ENCODE assay signal across 8 mouse cellular contexts in genomic region chr1:118457256-118457882, GRCm38 (mm10).
DNase-seq lines count a peak whose midpoint lies in the region; ATAC-seq and TF ChIP-seq lines count a peak whose summit lies in the region.

No protein-coding gene starts in this region.

- peak overlapping the region; percentile 39 for H3K9ac ChIP-seq in MEL (ENCODE audit: control insufficient read depth, low read depth, low read length, poor library complexity, severe bottlenecking)
- no peak overlapping the region for H3K9ac ChIP-seq in neural tube, embryonic 15.5 days (replicated peaks)

- peak overlapping the region; percentile 18 to 46; a peak in 3 of 4 replicates for H3K4me3 ChIP-seq in MEL (ENCODE audit: control insufficient read depth in 1 of 2, insufficient read depth in 1 of 2, low read depth in 2 of 2, low read length in 2 of 2)
- no peak overlapping the region for H3K4me3 ChIP-seq in neural tube, embryonic 15.5 days (replicated peaks)

- no peak for TF ChIP-seq POLR2A in MEL (IDR thresholded peaks at IDR 0.05; ENCODE audit: control insufficient read depth in 1 of 2, insufficient read depth in 1 of 2, low read depth in 1 of 2, low read length in 2 of 2, poor library complexity in 1 of 2)

- peaks cover 7 to 17% of the 10 kb centered on the region in 2 experiments; a peak in 3 of 4 replicates for H3K4me1 ChIP-seq in MEL (ENCODE audit: control insufficient read depth in 1 of 2, insufficient read depth in 2 of 2, low read length in 2 of 2)
- H3K4me1 ChIP-seq in neural tube, embryonic 15.5 days, result peaks cover 54% of the 10 kb centered on the region

- H3K9me3 ChIP-seq in MEL (replicated peaks; ENCODE audit: insufficient read depth, low read length), result no peaks in the 10 kb centered on the region
- H3K9me3 ChIP-seq in neural tube, embryonic 15.5 days (replicated peaks), result no peaks in the 10 kb centered on the region

- H3K4me2 ChIP-seq in neural tube, embryonic 15.5 days, result peak overlapping the region; percentile 68

- peak; percentile 32 to 46 for DNase-seq in frontal cortex, postnatal 36 days (ENCODE audit: low spot score in 2 of 2)
- DNase-seq in frontal cortex, postnatal 14 days (ENCODE audit: low spot score in 2 of 2), result no peak
- DNase-seq in MEL (ENCODE audit: low read depth, low spot score), result peak; percentile 58
- peak; percentile 42 for DNase-seq in gastrocnemius, postnatal 25 days
- peak; percentile 42 to 49 for DNase-seq in layer of hippocampus, postnatal 10 days (ENCODE audit: low spot score in 2 of 2)
- no peak for DNase-seq in natural killer cell, adult 2 months (ENCODE audit: low spot score in 2 of 2)
- no peak for DNase-seq in adrenal gland, postnatal 36 days

- 46% methylated on average over 11 of the region's 11 CpGs for WGBS in neural tube, embryonic 15.5 days

- H3K27ac ChIP-seq in MEL (ENCODE audit: control insufficient read depth, low read depth, low read length), result peak overlapping the region; percentile 64
- peak overlapping the region; percentile 48 for H3K27ac ChIP-seq in neural tube, embryonic 15.5 days (replicated peaks)

- H3K36me3 ChIP-seq in MEL (ENCODE audit: control insufficient read depth in 1 of 2, insufficient read depth in 2 of 2, low read length in 2 of 2), result peaks cover 0 to 13% of the 10 kb centered on the region in 2 experiments; a peak in 2 of 4 replicates
- peaks cover 9% of the 10 kb centered on the region; the same call in 1 of the 2 replicates for H3K36me3 ChIP-seq in neural tube, embryonic 15.5 days

- peaks cover 8% of the 10 kb centered on the region for H3K79me2 ChIP-seq in MEL (ENCODE audit: control insufficient read depth, insufficient read depth, low read length, poor library complexity)

- TF ChIP-seq RAD21 in MEL (IDR thresholded peaks at IDR 0.05; ENCODE audit: low read depth, low read length), result no peak

- peak; percentile 66 to 74 for TF ChIP-seq EP300 in MEL (IDR thresholded peaks at IDR 0.05; ENCODE audit: low read depth in 1 of 2, low read length in 2 of 2)

- no peaks in the 10 kb centered on the region for H3K27me3 ChIP-seq in MEL (ENCODE audit: control insufficient read depth in 1 of 2, insufficient read depth in 2 of 2, low read length in 2 of 2)
- no peaks in the 10 kb centered on the region for H3K27me3 ChIP-seq in neural tube, embryonic 15.5 days (replicated peaks)

- no peak for ATAC-seq in neural tube, embryonic 15.5 days (ENCODE audit: low FRiP score)

- TF ChIP-seq CTCF in MEL (IDR thresholded peaks at IDR 0.05 in 2 of 3, conservative IDR thresholded peaks at IDR 0.05 in 1 of 3; ENCODE audit: control insufficient read depth in 1 of 3, insufficient read depth in 1 of 3, low read depth in 2 of 3, low read length in 3 of 3, poor library complexity in 1 of 3, severe bottlenecking in 1 of 3), result no peak

TF ChIP-seq in MEL, 35 proteins besides CTCF, POLR2A, EP300 and RAD21:
- TF ChIP-seq MAX (IDR thresholded peaks at IDR 0.05; ENCODE audit: low read length), result peak; percentile 78
- peak; percentile 86 for TF ChIP-seq GATA1 (IDR thresholded peaks at IDR 0.05; ENCODE audit: low read depth, low read length)
- TF ChIP-seq ZC3H11A (IDR thresholded peaks at IDR 0.05; ENCODE audit: low read depth, low read length), result 0 out of 2 replicates have a peak, but pooled peaks have one; percentile 8
- TF ChIP-seq MYC (IDR thresholded peaks at IDR 0.05; ENCODE audit: low read depth, low read length), result peak; percentile 90
- no peak for TF ChIP-seq BHLHE40 (IDR thresholded peaks at IDR 0.05; ENCODE audit: borderline replicate concordance, low read depth, low read length)
- no peak for TF ChIP-seq HCFC1 (IDR thresholded peaks at IDR 0.05; ENCODE audit: low read depth, low read length)
- TF ChIP-seq MAFK (IDR thresholded peaks at IDR 0.05; ENCODE audit: borderline replicate concordance, low read depth, low read length), result no peak
- 0 out of 2 replicates have a peak, but pooled peaks have one; percentile 9 for TF ChIP-seq TBP (IDR thresholded peaks at IDR 0.05; ENCODE audit: low read depth, low read length)
- no peak for TF ChIP-seq ELF1 (IDR thresholded peaks at IDR 0.05; ENCODE audit: low read depth, low read length)
- TF ChIP-seq GABPA (IDR thresholded peaks at IDR 0.05; ENCODE audit: low read depth, low read length), result no peak
- no peak for TF ChIP-seq MAZ (IDR thresholded peaks at IDR 0.05; ENCODE audit: low read depth, low read length)
- no peak; the same call in 1 of the 2 replicates for TF ChIP-seq TAL1 (IDR thresholded peaks at IDR 0.05; ENCODE audit: low read length)
- TF ChIP-seq MYB (IDR thresholded peaks at IDR 0.05; ENCODE audit: low read depth, low read length), result no peak
- TF ChIP-seq CHD2 (IDR thresholded peaks at IDR 0.05; ENCODE audit: low read length), result no peak
- no peak for TF ChIP-seq E2F4 (IDR thresholded peaks at IDR 0.05; ENCODE audit: borderline replicate concordance, low read depth, low read length)
- TF ChIP-seq ETS1 (IDR thresholded peaks at IDR 0.05; ENCODE audit: low read depth, low read length), result peak; percentile 74
- TF ChIP-seq SIN3A (IDR thresholded peaks at IDR 0.05; ENCODE audit: low read length), result peak; percentile 76
- peak; percentile 78; the same call in 1 of the 2 replicates for TF ChIP-seq MXI1 (IDR thresholded peaks at IDR 0.05; ENCODE audit: low read depth, low read length)
- no peak for TF ChIP-seq KAT2A (conservative IDR thresholded peaks at IDR 0.05; ENCODE audit: low read depth, low read length)
- no peak for TF ChIP-seq ZNF384 (IDR thresholded peaks at IDR 0.05; ENCODE audit: low read depth, low read length)
- peak; percentile 72 for TF ChIP-seq TCF12 (IDR thresholded peaks at IDR 0.05; ENCODE audit: low read depth, low read length)
- TF ChIP-seq RCOR1 (IDR thresholded peaks at IDR 0.05; ENCODE audit: low read depth, low read length), result no peak
- no peak for TF ChIP-seq JUND (IDR thresholded peaks at IDR 0.05; ENCODE audit: low read depth, low read length)
- TF ChIP-seq ZKSCAN1 (IDR thresholded peaks at IDR 0.05; ENCODE audit: low read depth, low read length), result no peak
- peak; percentile 15; the same call in 1 of the 2 replicates for TF ChIP-seq SMC3 (IDR thresholded peaks at IDR 0.05; ENCODE audit: low read depth, low read length)
- no peak for TF ChIP-seq USF2 (IDR thresholded peaks at IDR 0.05; ENCODE audit: borderline replicate concordance in 1 of 2, insufficient read depth in 1 of 2, low read depth in 1 of 2, low read length in 2 of 2)
- no peak for TF ChIP-seq MEF2A (IDR thresholded peaks at IDR 0.05; ENCODE audit: extremely low read depth, insufficient replicate concordance, low read depth, low read length, poor library complexity, severe bottlenecking)
- no peak for TF ChIP-seq NELFE (IDR thresholded peaks at IDR 0.05; ENCODE audit: low read depth, low read length)
- no peak for TF ChIP-seq CHD1 (IDR thresholded peaks at IDR 0.05; ENCODE audit: low read depth, low read length)
- TF ChIP-seq ZMIZ1 (IDR thresholded peaks at IDR 0.05; ENCODE audit: low read depth, low read length), result no peak
- no peak for TF ChIP-seq UBTF (IDR thresholded peaks at IDR 0.05; ENCODE audit: borderline replicate concordance, insufficient read depth, low read depth, low read length)
- TF ChIP-seq NRF1 (IDR thresholded peaks at IDR 0.05; ENCODE audit: insufficient read depth, low read depth, low read length, poor library complexity, severe bottlenecking), result no peak
- TF ChIP-seq POLR2AphosphoS5 (IDR thresholded peaks at IDR 0.05; ENCODE audit: borderline replicate concordance, low read depth, low read length), result no peak
- no peak for TF ChIP-seq USF1 (IDR thresholded peaks at IDR 0.05; ENCODE audit: low read depth, low read length)
- no peak for TF ChIP-seq POLR2AphosphoS2 (IDR thresholded peaks at IDR 0.05; ENCODE audit: low read length)

Comparison
In these comparisons a context has a peak if more than half of its experiments do, and no peak if none do; other contexts are left out.
1. DNase-seq: peak in frontal cortex, postnatal 36 days (2 of 2), MEL (single experiment), gastrocnemius, postnatal 25 days (single experiment) and layer of hippocampus, postnatal 10 days (2 of 2); none in frontal cortex, postnatal 14 days (0 of 2), natural killer cell, adult 2 months (0 of 2) and adrenal gland, postnatal 36 days (0 of 2).